Mouse (Mus musculus) midbrain, embryonic 12.5 days (tissue): Measurements from ENCODE around the gene Tet3. TPM values are rescaled to one million over a fixed set of nuclear protein-coding genes. Genes with fewer than 3 reads are reported as not detected.

Source experiments
- ATAC-seq: fragments of 200-750 bp; cut with Nextera tagmentation; 2 replicates; pipeline ENCODE4 v1.8.0; 2017; ENCODE audit warnings: low read depth, moderate TSS enrichment, moderate library complexity; ENCODE audit not compliant: low FRiP score
- H3K27ac ChIP-seq: fragments of 300-500 bp; sonication (generic); replicated peaks from 2 replicates; pipeline ENCODE4 v1.5.1; 2016; ENCODE audit warnings: mild to moderate bottlenecking
- H3K27me3 ChIP-seq: fragments of 300-500 bp; sonication (generic); 2 replicates; pipeline ENCODE4 v1.6.1; 2016; ENCODE audit warnings: mild to moderate bottlenecking
- H3K36me3 ChIP-seq: fragments of 300-500 bp; sonication (generic); 2 replicates; pipeline ENCODE4 v1.6.1; 2016
- H3K4me1 ChIP-seq: fragments of 300-500 bp; sonication (generic); 2 replicates; pipeline ENCODE4 v1.6.1; 2016
- H3K4me2 ChIP-seq: fragments of 300-500 bp; sonication (generic); replicated peaks from 2 replicates; pipeline ENCODE4 v1.6.1; 2016; ENCODE audit warnings: mild to moderate bottlenecking, moderate library complexity
- H3K4me3 ChIP-seq: fragments of 300-500 bp; sonication (generic); 2 replicates; pipeline ENCODE4 v1.5.1; 2016; ENCODE audit warnings: mild to moderate bottlenecking
- H3K9ac ChIP-seq: fragments of 300-500 bp; sonication (generic); replicated peaks from 2 replicates; pipeline ENCODE4 v1.6.1; 2016; ENCODE audit warnings: mild to moderate bottlenecking, moderate library complexity
- H3K9me3 ChIP-seq: fragments of 300-500 bp; sonication (generic); 2 replicates; pipeline ENCODE4 v1.6.1; 2016; ENCODE audit warnings: mild to moderate bottlenecking
- WGBS: fragments of 180-500 bp; shearing (Covaris S2); methylation state at CpG from one replicate; pipeline ENCODE4 v1.1.7; 2016; 5-methylcytosine and 5-hydroxymethylcytosine counted together
- microRNA-seq: library from miRNA; unstranded; fragments of <30 nt; microRNA quantifications from one replicate; pipeline ENCODE4, GENCODE M21; 2017
- polyA plus RNA-seq: library from polyadenylated mRNA; unstranded; fragments of >200 nt; fragmentation: Nextera tagmentation; extraction: Ambion mirVana; gene quantifications from 2 replicates; pipeline ENCODE4 v1.2.1, GENCODE M21; 2016

Gene Tet3
- polyA plus RNA-seq, 1 experiment from 2014 or later = 65.0 TPM

GRCm38 (mm10) chr6:83325525-83326393 lies 133.1 kb downstream of the Tet3 start, which contains the start of the genes Mthfd2 and Mob1a:
Mthfd2 (minus strand) TSS chr6:83325908.
Mob1a (plus strand) TSS chr6:83326016.
- Histone ChIP-seq H3K9ac (peak within 1 kb of the TSS; percentile 96), H3K4me2 (peak within 1 kb of the TSS; percentile 70), H3K4me3 (peak within 1 kb of the TSS; percentile 92), H3K27ac (peak within 1 kb of the TSS; percentile 92), H3K4me1 (peaks cover 19% of the 10 kb centered on the region), H3K27me3 (no peaks in the 10 kb centered on the region), H3K9me3 (no peaks in the 10 kb centered on the region), H3K36me3 (peaks cover 11% of the 10 kb centered on the region)
- peak; percentile 98 for ATAC-seq
- 2% methylated on average over 62 of the region's 65 CpGs for WGBS

- Histone ChIP-seq H3K4me3 (no peak overlapping the region), H3K4me2 (no peak overlapping the region), H3K4me1 (peaks cover 19% of the 10 kb centered on the region), H3K27ac (no peak overlapping the region), H3K9me3 (no peaks in the 10 kb centered on the region), H3K27me3 (no peaks in the 10 kb centered on the region), H3K9ac (no peak overlapping the region), H3K36me3 (no peaks in the 10 kb centered on the region)
- ATAC-seq = no peak
- WGBS = 69% methylated on average over 8 of the region's 8 CpGs
Measured at GRCm38 (mm10) chr6:83323652-83324419, 135.0 kb downstream of the Tet3 start.

DNA sequence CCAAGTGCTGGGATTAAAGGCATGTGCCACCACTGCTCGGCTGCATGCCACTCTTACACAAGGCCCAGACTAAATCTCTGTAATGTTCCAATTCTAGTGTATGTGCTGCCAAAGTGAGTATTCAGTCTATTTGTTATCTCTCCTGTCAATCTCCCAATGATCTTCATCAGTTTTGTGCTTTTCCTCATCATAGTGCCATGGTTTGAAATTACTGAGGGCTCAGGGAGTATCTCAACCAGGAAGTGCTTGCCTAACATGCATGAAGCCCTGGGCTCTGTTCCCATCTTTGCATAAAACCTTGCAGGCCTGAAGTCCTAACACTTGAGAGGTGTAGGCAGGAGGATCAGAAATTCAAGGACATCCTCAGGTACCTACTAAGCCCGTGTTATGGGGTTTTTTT lies 136.1 kb downstream of the Tet3 start:
- Histone ChIP-seq H3K4me1 (peaks cover 15% of the 10 kb centered on the region), H3K4me3 (no peak overlapping the region), H3K36me3 (no peaks in the 10 kb centered on the region), H3K9ac (no peak overlapping the region), H3K27ac (no peak overlapping the region), H3K9me3 (no peaks in the 10 kb centered on the region), H3K4me2 (no peak overlapping the region), H3K27me3 (no peaks in the 10 kb centered on the region)
- no peak for ATAC-seq
- WGBS = 80% methylated on average over 2 of the region's 2 CpGs

DNA sequence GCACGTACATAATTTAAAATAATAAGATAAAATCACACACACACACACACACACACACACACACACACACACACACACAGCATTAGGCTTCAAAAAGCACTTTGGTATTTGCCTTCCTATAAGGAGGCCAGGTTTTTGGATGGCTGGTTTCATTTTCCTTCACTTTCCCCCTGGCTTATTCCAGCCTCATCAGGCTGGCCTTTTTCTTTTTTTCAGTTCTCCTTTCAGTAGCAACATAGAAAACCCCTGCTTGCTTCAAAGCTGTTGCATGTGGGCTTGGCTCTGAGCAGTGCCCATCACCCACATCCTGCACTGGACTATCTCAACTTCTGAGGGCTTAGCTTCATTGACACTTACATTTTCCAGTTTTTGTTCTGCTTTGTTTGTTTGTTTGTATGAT lies 137.0 kb downstream of the Tet3 start:
- Histone ChIP-seq H3K9ac (no peak overlapping the region), H3K27ac (no peak overlapping the region), H3K27me3 (no peaks in the 10 kb centered on the region), H3K4me1 (peaks cover 9% of the 10 kb centered on the region), H3K9me3 (no peaks in the 10 kb centered on the region), H3K4me2 (no peak overlapping the region), H3K4me3 (no peak overlapping the region), H3K36me3 (no peaks in the 10 kb centered on the region)
- 73% methylated on average over 1 of the region's 1 CpGs for WGBS
- ATAC-seq = no peak

DNA sequence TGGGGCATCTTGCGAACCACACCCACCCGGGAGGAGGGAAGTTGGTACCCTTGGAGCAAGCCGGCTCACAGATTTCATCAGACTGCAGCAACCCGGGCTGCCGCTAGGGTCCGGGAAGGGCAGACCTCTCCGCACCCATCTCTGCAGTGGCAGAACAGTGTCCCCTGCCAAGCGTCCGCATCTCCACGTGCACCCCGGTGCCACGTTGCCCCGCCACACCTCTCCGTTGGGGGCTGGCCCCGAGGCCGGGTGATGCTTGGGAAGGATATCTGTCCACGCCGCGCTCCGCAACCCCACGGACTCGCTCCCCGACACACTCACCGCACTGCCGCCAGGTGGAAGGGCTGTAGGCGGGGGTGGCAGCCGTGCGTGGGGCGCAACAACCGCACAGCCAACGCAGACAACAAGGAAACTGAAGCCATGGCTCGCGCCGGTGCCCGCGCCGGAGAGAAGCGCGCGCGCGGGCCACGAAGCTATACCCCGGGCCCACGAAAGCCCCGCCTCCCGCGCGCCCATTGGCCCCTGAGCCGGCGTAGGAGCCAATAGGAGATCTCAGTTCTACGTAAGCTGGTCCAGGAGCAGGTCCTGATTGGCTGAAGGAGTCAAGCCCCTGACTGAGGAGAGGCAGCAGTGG lies 141.7 kb downstream of the Tet3 start:
- ATAC-seq = peak; percentile 98
- no peaks in the 10 kb centered on the region for H3K27me3 ChIP-seq
- peak overlapping the region; percentile 84 for H3K4me2 ChIP-seq
- peak overlapping the region; percentile 92 for H3K4me3 ChIP-seq
- H3K36me3 ChIP-seq = peaks cover 3% of the 10 kb centered on the region
- 0 out of 2 replicates have a peak overlapping the region, but pooled peaks have one; percentile 54 for H3K27ac ChIP-seq
- H3K9me3 ChIP-seq = no peaks in the 10 kb centered on the region
- H3K4me1 ChIP-seq = peaks cover 15% of the 10 kb centered on the region
- H3K9ac ChIP-seq = peak overlapping the region; percentile 87
- WGBS = under 1% methylated on average over 52 of the region's 52 CpGs

GRCm38 (mm10) chr6:83316022-83316421 lies 142.9 kb downstream of the Tet3 start:
- Histone ChIP-seq H3K4me3 (peak overlapping the region; percentile 92), H3K9me3 (no peaks in the 10 kb centered on the region), H3K36me3 (peaks cover 15% of the 10 kb centered on the region), H3K27me3 (no peaks in the 10 kb centered on the region), H3K4me2 (peak overlapping the region; percentile 84), H3K4me1 (peaks cover 15% of the 10 kb centered on the region), H3K27ac (no peak overlapping the region), H3K9ac (peak overlapping the region; percentile 45; the same call in 1 of the 2 replicates)
- no peak for ATAC-seq
- WGBS = 7% methylated on average over 10 of the region's 10 CpGs

- Histone ChIP-seq H3K9ac (no peak overlapping the region; the same call in 1 of the 2 replicates), H3K4me3 (no peak overlapping the region), H3K4me2 (peak overlapping the region; percentile 84; the same call in 1 of the 2 replicates), H3K27me3 (no peaks in the 10 kb centered on the region), H3K27ac (no peak overlapping the region), H3K36me3 (peaks cover 21% of the 10 kb centered on the region), H3K9me3 (no peaks in the 10 kb centered on the region), H3K4me1 (peaks cover 15% of the 10 kb centered on the region)
- no peak for ATAC-seq
Measured at GRCm38 (mm10) chr6:83315293-83315692, 143.6 kb downstream of the Tet3 start.

- H3K27me3 ChIP-seq = no peaks in the 10 kb centered on the region
- ATAC-seq = no peak
- H3K4me2 ChIP-seq = no peak overlapping the region
- H3K9ac ChIP-seq = no peak overlapping the region
- no peak overlapping the region for H3K4me3 ChIP-seq
- no peak overlapping the region for H3K27ac ChIP-seq
- WGBS = 94% methylated on average over 8 of the region's 8 CpGs
- H3K4me1 ChIP-seq = peaks cover 15% of the 10 kb centered on the region
- H3K9me3 ChIP-seq = no peaks in the 10 kb centered on the region
- peaks cover 41% of the 10 kb centered on the region for H3K36me3 ChIP-seq
Measured at GRCm38 (mm10) chr6:83312514-83312913, 146.4 kb downstream of the Tet3 start.

Small RNA genes within 50 kb of the gene (microRNA-seq; reads per million reads assigned to microRNA genes)
- gene Mir6374 = not detected

Other genes with a start within 250 kb of the Tet3 start
- 0.52 and 0.62 TPM in 2 replicates for gene Slc4a5, start 239.3 kb downstream of the Tet3 start, polyA plus RNA-seq
- 33.0 and 37.3 TPM in 2 replicates for gene Mthfd2, start 133.2 kb downstream of the Tet3 start, polyA plus RNA-seq
- 56.6 and 58.0 TPM in 2 replicates for gene Mob1a, start 133.1 kb downstream of the Tet3 start, polyA plus RNA-seq
- 93.7 and 102 TPM in 2 replicates for gene Bola3, start 109.9 kb downstream of the Tet3 start, polyA plus RNA-seq
- 57.3 and 62.6 TPM in 2 replicates for gene Dguok, start 47.9 kb upstream of the Tet3 start, polyA plus RNA-seq
- 6.2 TPM in 2 replicates for gene Actg2, start 77.2 kb upstream of the Tet3 start, polyA plus RNA-seq
- 31.6 and 31.9 TPM in 2 replicates for gene Stambp, start 113.6 kb upstream of the Tet3 start, polyA plus RNA-seq
- not detected in 2 replicates for gene Clec4f, start 197.1 kb upstream of the Tet3 start, polyA plus RNA-seq
- not detected in 2 replicates for gene Cd207, start 218.8 kb upstream of the Tet3 start, polyA plus RNA-seq